Mouse (Mus musculus) intestine, embryonic 16.5 days (tissue): Measurements from ENCODE around the gene Gng3. TPM values are rescaled to one million over a fixed set of nuclear protein-coding genes. Genes with fewer than 3 reads are reported as not detected.

Source experiments
- ATAC-seq: fragments of 200-750 bp; cut with Nextera tagmentation; 2 replicates; pipeline ENCODE4 v1.8.0; 2017; ENCODE audit warnings: moderate TSS enrichment, moderate library complexity
- H3K27ac ChIP-seq: fragments of 300-500 bp; sonication (generic); 2 replicates; pipeline ENCODE4 v1.5.1; 2014; ENCODE audit warnings: mild to moderate bottlenecking, low read length
- H3K27me3 ChIP-seq: fragments of 300-500 bp; sonication (generic); replicated peaks from 2 replicates; pipeline ENCODE4 v1.6.1; 2014; ENCODE audit warnings: low read length, control low read depth, mixed read lengths; ENCODE audit not compliant: control insufficient read depth, insufficient read depth
- H3K36me3 ChIP-seq: fragments of 300-500 bp; sonication (generic); 2 replicates; pipeline ENCODE4 v1.6.1; 2014; ENCODE audit warnings: low read length, control low read depth; ENCODE audit not compliant: control insufficient read depth, insufficient read depth
- H3K4me1 ChIP-seq: fragments of 300-500 bp; sonication (generic); 2 replicates; pipeline ENCODE4 v1.6.1; 2014; ENCODE audit warnings: low read length, control low read depth, mixed read lengths; ENCODE audit not compliant: control insufficient read depth, insufficient read depth
- H3K4me2 ChIP-seq: fragments of 300-500 bp; sonication (generic); 2 replicates; pipeline ENCODE4 v1.6.1; 2014; ENCODE audit warnings: low read depth, low read length, control low read depth
- H3K4me3 ChIP-seq: fragments of 300-500 bp; sonication (generic); 2 replicates; pipeline ENCODE4 v1.5.1; 2014; ENCODE audit warnings: mild to moderate bottlenecking, low read length
- H3K9ac ChIP-seq: fragments of 300-500 bp; sonication (generic); 2 replicates; pipeline ENCODE4 v1.6.1; 2014; ENCODE audit warnings: low read depth, low read length
- H3K9me3 ChIP-seq: fragments of 300-500 bp; sonication (generic); 2 replicates; pipeline ENCODE4 v1.6.1; 2016; ENCODE audit warnings: low read length, control low read depth; ENCODE audit not compliant: control insufficient read depth
- WGBS: fragments of 180-500 bp; shearing (Covaris S2); extraction: QIAGEN DNeasy Blood & Tissue Kit; methylation state at CpG from one replicate; pipeline ENCODE4 v1.1.7; 2014; 5-methylcytosine and 5-hydroxymethylcytosine counted together
- polyA plus RNA-seq: library from polyadenylated mRNA; unstranded; fragments of >200 nt; fragmentation: Nextera tagmentation; extraction: Ambion mirVana; gene quantifications from 2 replicates; pipeline ENCODE4 v1.2.1, GENCODE M21; 2015

Gng3 gene
- polyA plus RNA-seq, 1 experiment from 2014 or later = 14.3 TPM

DNA sequence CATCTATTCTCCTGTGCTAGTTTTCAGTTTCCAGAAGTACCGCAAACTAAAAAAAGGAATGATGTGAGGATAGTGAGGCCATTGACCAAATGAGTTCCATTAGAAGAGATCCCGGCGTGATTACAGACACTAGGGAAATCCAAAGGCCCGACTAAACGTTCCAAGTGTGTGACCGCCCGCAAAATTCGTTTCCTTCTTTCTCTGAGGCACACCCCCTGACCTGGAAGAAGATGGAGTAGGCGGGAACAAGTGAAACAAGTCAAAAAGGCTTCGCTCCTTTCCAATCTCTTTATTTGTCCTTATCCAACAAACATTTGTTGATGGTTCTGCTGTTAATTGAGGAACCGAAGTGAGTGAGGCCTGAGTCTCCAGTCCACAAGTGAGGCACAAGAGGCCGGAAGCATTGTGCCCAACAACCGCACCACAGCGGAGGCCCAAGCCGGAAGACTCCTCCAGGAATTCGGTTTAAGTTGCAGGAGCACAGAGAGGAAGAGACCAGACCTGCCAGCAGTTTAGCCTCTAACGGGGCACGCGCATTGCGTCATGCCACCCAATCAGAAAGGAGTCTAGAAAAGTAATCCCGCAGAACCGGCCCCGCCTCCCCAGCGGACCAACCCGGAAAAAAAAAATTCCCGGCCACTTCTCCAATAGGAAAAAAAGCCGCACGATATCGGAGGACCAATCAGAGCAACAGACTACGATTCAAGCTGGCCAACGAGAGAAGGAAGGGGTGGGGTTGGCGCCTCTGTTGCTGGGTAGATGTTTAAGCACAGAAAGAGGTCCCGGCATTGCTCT is 20.0 kb downstream of the Gng3 start, which contains the start of gene Ttc9c:
Gene Ttc9c (minus strand): TSS at position 533 of the 795 bp plus-strand sequence.
- Histone ChIP-seq H3K36me3 (peaks cover 14% of the 10 kb centered on the region), H3K4me1 (peaks cover 21% of the 10 kb centered on the region), H3K9ac (peak within 1 kb of the TSS; percentile 97), H3K9me3 (no peaks in the 10 kb centered on the region), H3K4me2 (peak within 1 kb of the TSS; percentile 87), H3K4me3 (peak within 1 kb of the TSS; percentile 100), H3K27me3 (no peaks in the 10 kb centered on the region), H3K27ac (peak within 1 kb of the TSS; percentile 100)
- whole genome bisulfite sequencing = under 1% methylated on average over 33 of the region's 33 CpGs
- ATAC-seq = peak; percentile 92

- WGBS = 17% methylated on average over 14 of the region's 14 CpGs
- H3K27ac ChIP-seq = peak overlapping the region; percentile 98
Measured at GRCm38 (mm10) chr19:8818301-8818798, 20.6 kb downstream of the Gng3 start.

GRCm38 (mm10) chr19:8817001-8817400 is 22.0 kb downstream of the Gng3 start:
- 0 out of 2 replicates have a peak, but pooled peaks cover 7% of the 10 kb centered on the region for H3K36me3 ChIP-seq
- no peak for ATAC-seq
- H3K9me3 ChIP-seq = no peaks in the 10 kb centered on the region
- H3K9ac ChIP-seq = 0 out of 2 replicates have a peak overlapping the region, but pooled peaks have one; percentile 8
- peaks cover 11% of the 10 kb centered on the region for H3K4me1 ChIP-seq
- H3K27ac ChIP-seq = no peak overlapping the region
- no peak overlapping the region for H3K4me2 ChIP-seq
- no peaks in the 10 kb centered on the region for H3K27me3 ChIP-seq
- WGBS = 74% methylated on average over 3 of the region's 3 CpGs
- H3K4me3 ChIP-seq = no peak overlapping the region

More at GRCm38 (mm10) chr19:8818301-8818798, 20.6 kb downstream of the Gng3 start:
- Histone ChIP-seq H3K9ac (peak overlapping the region; percentile 73), H3K4me3 (peak overlapping the region; percentile 100), H3K4me1 (peaks cover 21% of the 10 kb centered on the region), H3K4me2 (peak overlapping the region; percentile 80), H3K36me3 (peaks cover 13% of the 10 kb centered on the region), H3K9me3 (no peaks in the 10 kb centered on the region), H3K27me3 (no peaks in the 10 kb centered on the region)
- ATAC-seq = no peak

DNA sequence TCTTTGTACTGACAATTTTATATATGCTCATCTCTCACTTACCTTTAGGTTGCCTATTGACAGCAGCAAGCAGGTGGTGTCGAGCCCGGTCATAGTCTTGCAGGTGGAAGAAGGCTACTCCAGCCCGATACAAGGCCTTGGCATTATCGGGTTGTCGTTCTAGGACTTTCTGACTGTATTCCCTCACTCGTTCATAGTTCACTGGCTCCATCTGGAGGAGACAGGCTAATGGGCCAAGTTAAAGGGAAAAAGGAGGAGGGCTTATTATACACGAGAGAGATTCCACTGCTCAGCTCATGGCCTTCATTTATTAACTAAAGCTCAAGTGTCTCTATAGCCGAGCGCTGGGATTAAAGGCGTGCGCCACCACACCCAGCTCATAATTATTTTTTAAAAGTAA is 23.2 kb downstream of the Gng3 start:
- Histone ChIP-seq H3K27me3 (no peaks in the 10 kb centered on the region), H3K9me3 (no peaks in the 10 kb centered on the region), H3K27ac (no peak overlapping the region), H3K36me3 (0 out of 2 replicates have a peak, but pooled peaks cover 7% of the 10 kb centered on the region), H3K4me1 (peaks cover 9% of the 10 kb centered on the region), H3K4me3 (no peak overlapping the region), H3K9ac (no peak overlapping the region), H3K4me2 (no peak overlapping the region)
- ATAC-seq = no peak
- 66% methylated on average over 11 of the region's 11 CpGs for WGBS

DNA sequence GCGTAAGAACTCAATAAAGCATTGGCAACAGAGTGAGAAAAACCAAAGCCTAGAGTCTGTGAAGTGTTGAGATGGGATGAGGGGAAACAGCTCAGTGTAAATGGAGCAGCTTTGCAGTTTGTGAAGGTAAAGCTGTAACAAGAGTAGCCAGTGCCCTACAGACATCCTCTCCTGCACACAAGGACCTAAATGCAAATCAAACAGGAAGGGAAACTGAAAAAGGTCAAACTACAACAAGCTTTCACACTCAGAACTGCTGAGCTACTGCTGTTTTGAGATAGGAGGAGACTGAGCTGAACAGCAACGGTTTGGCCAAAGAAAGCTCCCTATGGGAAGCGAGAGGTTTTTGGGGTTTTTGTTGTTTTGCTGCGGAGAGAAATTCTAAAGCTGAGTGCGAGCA is 32.2 kb downstream of the Gng3 start:
- H3K4me2 ChIP-seq = no peak overlapping the region
- no peak for ATAC-seq
- peaks cover 6% of the 10 kb centered on the region; the same call in 1 of the 2 replicates for H3K4me1 ChIP-seq
- H3K9ac ChIP-seq = no peak overlapping the region
- H3K4me3 ChIP-seq = no peak overlapping the region
- H3K27ac ChIP-seq = no peak overlapping the region
- peaks cover 10% of the 10 kb centered on the region for H3K36me3 ChIP-seq
- no peaks in the 10 kb centered on the region for H3K27me3 ChIP-seq
- H3K9me3 ChIP-seq = no peaks in the 10 kb centered on the region
- WGBS = 93% methylated on average over 5 of the region's 5 CpGs

DNA sequence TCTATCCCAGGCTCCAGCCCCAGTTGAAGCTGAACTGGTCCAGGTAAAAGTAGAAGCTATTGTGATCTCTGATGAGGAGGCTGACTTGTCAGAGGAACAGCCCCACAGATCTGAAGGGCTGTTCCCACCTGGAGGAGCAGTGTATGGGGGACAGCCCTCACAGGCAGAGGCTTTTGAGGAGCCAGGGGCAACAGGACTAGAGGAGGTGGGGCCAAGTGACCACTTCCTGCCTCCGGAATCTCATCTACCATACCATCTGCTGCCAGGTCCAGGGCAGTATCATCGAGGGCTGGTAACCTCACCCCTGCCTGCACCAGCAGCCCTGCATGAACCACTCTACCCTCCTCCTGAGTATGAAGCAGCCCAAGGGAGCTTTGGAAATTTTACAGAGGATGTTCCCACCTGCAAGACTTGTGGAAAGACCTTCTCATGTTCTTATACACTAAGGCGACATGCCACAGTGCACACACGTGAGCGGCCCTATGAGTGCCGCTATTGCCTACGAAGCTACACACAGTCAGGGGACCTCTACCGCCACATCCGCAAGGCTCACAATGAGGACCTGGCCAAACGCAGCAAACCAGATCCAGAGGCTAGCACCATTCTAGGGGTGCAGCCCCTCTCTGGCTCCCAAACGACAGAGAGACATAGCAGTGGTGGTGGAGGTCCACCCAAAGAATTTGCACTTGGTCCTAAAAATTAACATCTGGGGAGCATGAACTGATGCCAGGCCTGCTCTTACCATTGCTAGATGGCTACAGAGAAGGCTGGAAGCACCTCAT is 34.9 kb downstream of the Gng3 start:
- 90% methylated on average over 11 of the region's 11 CpGs for whole genome bisulfite sequencing
- ATAC-seq = no peak
- Histone ChIP-seq H3K36me3 (peaks cover 5% of the 10 kb centered on the region), H3K9ac (no peak overlapping the region; the same call in 1 of the 2 replicates), H3K9me3 (no peaks in the 10 kb centered on the region), H3K4me3 (no peak overlapping the region), H3K4me2 (no peak overlapping the region), H3K27ac (no peak overlapping the region), H3K4me1 (peaks cover 6% of the 10 kb centered on the region; the same call in 1 of the 2 replicates), H3K27me3 (no peaks in the 10 kb centered on the region)

DNA sequence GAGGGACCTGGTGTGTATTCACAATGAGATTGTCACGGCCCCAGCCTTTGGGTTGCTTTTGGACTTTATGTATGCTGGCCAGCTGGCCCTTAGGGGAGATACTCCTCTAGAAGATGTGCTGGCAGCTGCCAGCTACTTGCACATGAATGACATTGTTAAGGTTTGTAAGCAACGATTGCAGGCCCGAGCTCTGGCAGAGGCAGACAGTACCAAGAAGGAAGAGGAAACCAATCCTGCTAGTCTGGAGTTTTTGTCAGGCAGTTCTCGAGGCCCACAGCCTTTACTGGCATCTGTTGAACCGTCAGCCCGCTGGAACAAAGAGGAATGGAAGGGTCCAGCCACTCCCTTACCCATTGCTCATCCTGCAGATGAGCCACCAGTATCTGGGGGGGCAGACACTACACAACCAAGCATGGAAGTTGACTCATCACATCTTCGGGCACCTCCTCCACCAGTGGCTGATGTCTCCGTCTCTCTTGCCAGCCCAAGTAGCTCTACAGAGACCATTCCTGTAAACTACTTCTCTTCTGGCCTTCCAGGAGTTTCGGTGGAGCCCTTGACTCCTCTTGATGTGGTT is 35.7 kb downstream of the Gng3 start:
- no peak overlapping the region for H3K27ac ChIP-seq
- H3K4me3 ChIP-seq = no peak overlapping the region
- H3K27me3 ChIP-seq = no peaks in the 10 kb centered on the region
- H3K4me1 ChIP-seq = peaks cover 6% of the 10 kb centered on the region; the same call in 1 of the 2 replicates
- H3K9me3 ChIP-seq = no peaks in the 10 kb centered on the region
- 89% methylated on average over 9 of the region's 9 CpGs for WGBS
- H3K9ac ChIP-seq = no peak overlapping the region
- H3K4me2 ChIP-seq = peak overlapping the region; percentile 57; the same call in 1 of the 2 replicates
- H3K36me3 ChIP-seq = peaks cover 3% of the 10 kb centered on the region; the same call in 1 of the 2 replicates
- no peak for ATAC-seq

- Histone ChIP-seq H3K27me3 (no peaks in the 10 kb centered on the region), H3K4me1 (peaks cover 10% of the 10 kb centered on the region), H3K36me3 (peaks cover 3% of the 10 kb centered on the region; the same call in 1 of the 2 replicates), H3K4me3 (peak within 1 kb of the TSS; percentile 72), H3K9me3 (no peaks in the 10 kb centered on the region), H3K27ac (peak within 1 kb of the TSS; percentile 88), H3K4me2 (peak within 1 kb of the TSS; percentile 74), H3K9ac (peak within 1 kb of the TSS; percentile 72)
- WGBS = under 1% methylated on average over 30 of the region's 30 CpGs
- ATAC-seq = peak; percentile 97
Measured at GRCm38 (mm10) chr19:8802130-8802821, 36.7 kb downstream of the Gng3 start, which contains the start of gene Zbtb3. Gene Zbtb3 (plus strand): TSS chr19:8802555.
